Mouse (Mus musculus) ES-CJ7 (cell line): ENCODE results near the gene Hoxa4.

Experiments
- DNase-seq: peaks from one replicate; pipeline ENCODE4 v3.0.0; 2011; ENCODE audit warnings: low read depth, low spot score

The Hoxa4 gene

GRCm38 (mm10) chr6:52216691-52217458 is 25.3 kb upstream of the Hoxa4 start:
- DNase-seq: peak; percentile 56

GRCm38 (mm10) chr6:52215771-52216535 is 24.4 kb upstream of the Hoxa4 start:
- peak; percentile 48 for DNase-seq

GRCm38 (mm10) chr6:52215070-52215469 is 23.5 kb upstream of the Hoxa4 start:
- DNase-seq: peak; percentile 20

- no peak for DNase-seq
Observed at GRCm38 (mm10) chr6:52214271-52214670, 22.7 kb upstream of the Hoxa4 start.

- DNase-seq: peak; percentile 28
Observed at GRCm38 (mm10) chr6:52213119-52213986, 21.8 kb upstream of the Hoxa4 start, which contains the start of the genes Hoxa3 and Gm28308. Gene Hoxa3, minus strand, starts transcription at chr6:52213336. Gene Gm28308, minus strand, starts transcription at chr6:52213339.

- DNase-seq: peak; percentile 43
Observed at GRCm38 (mm10) chr6:52212556-52213118, 21.1 kb upstream of the Hoxa4 start.

- DNase-seq: peak; percentile 21
Observed at GRCm38 (mm10) chr6:52211961-52212360, 20.4 kb upstream of the Hoxa4 start.

GRCm38 (mm10) chr6:52211170-52211935 is 19.8 kb upstream of the Hoxa4 start:
- DNase-seq: peak; percentile 81

- DNase-seq: no peak
Observed at GRCm38 (mm10) chr6:52209685-52210046, 18.1 kb upstream of the Hoxa4 start.

GRCm38 (mm10) chr6:52208868-52209684 is 17.5 kb upstream of the Hoxa4 start:
- DNase-seq: peak; percentile 34

GRCm38 (mm10) chr6:52208072-52208867 is 16.7 kb upstream of the Hoxa4 start, which contains the start of gene Hoxa6:
Gene Hoxa6, minus strand, starts transcription at chr6:52208722.
- peak; percentile 47 for DNase-seq

GRCm38 (mm10) chr6:52207684-52207976 is 16.1 kb upstream of the Hoxa4 start:
- no peak for DNase-seq

- peak; percentile 58 for DNase-seq
Observed at GRCm38 (mm10) chr6:52206882-52207683, 15.5 kb upstream of the Hoxa4 start.

GRCm38 (mm10) chr6:52205638-52206621 is 14.4 kb upstream of the Hoxa4 start:
- peak; percentile 53 for DNase-seq

GRCm38 (mm10) chr6:52205221-52205620 is 13.7 kb upstream of the Hoxa4 start:
- no peak for DNase-seq

GRCm38 (mm10) chr6:52204050-52204752 is 12.6 kb upstream of the Hoxa4 start, which contains the start of gene Hoxa5:
Gene Hoxa5, minus strand, starts transcription at chr6:52204587.
- DNase-seq: peak; percentile 96
